Mouse (Mus musculus) neural tube, embryonic 12.5 days (tissue): Measurements from ENCODE around the gene Tmem117. TPM values are rescaled to one million over a fixed set of nuclear protein-coding genes. Genes with fewer than 3 reads are reported as not detected.
A peak's percentile ranks its signal among the peaks of the same experiment; 100 is the strongest.

Source experiments
- ATAC-seq: fragments of 200-750 bp; cut with Nextera tagmentation; 2 replicates; pipeline ENCODE4 v1.8.0; 2017; ENCODE audit warnings: low read depth, mild to moderate bottlenecking, moderate TSS enrichment, moderate library complexity; ENCODE audit not compliant: low FRiP score
- H3K27ac ChIP-seq: fragments of 300-500 bp; sonication (generic); 2 replicates; pipeline ENCODE4 v1.5.1; 2016
- H3K27me3 ChIP-seq: fragments of 300-500 bp; sonication (generic); replicated peaks from 2 replicates; pipeline ENCODE4 v1.6.1; 2016; ENCODE audit warnings: mild to moderate bottlenecking
- H3K36me3 ChIP-seq: fragments of 300-500 bp; sonication (generic); 2 replicates; pipeline ENCODE4 v1.6.1; 2016; ENCODE audit warnings: mild to moderate bottlenecking
- H3K4me1 ChIP-seq: fragments of 300-500 bp; sonication (generic); 2 replicates; pipeline ENCODE4 v1.6.1; 2016
- H3K4me2 ChIP-seq: fragments of 300-500 bp; sonication (generic); replicated peaks from 2 replicates; pipeline ENCODE4 v1.6.1; 2016; ENCODE audit warnings: mild to moderate bottlenecking
- H3K4me3 ChIP-seq: fragments of 300-500 bp; sonication (generic); 2 replicates; pipeline ENCODE4 v1.5.1; 2016
- H3K9ac ChIP-seq: fragments of 300-500 bp; sonication (generic); 2 replicates; pipeline ENCODE4 v1.6.1; 2016; ENCODE audit warnings: mild to moderate bottlenecking
- H3K9me3 ChIP-seq: fragments of 300-500 bp; sonication (generic); 2 replicates; pipeline ENCODE4 v1.6.1; 2016; ENCODE audit warnings: mild to moderate bottlenecking
- WGBS: fragments of 180-500 bp; shearing (Covaris S2); methylation state at CpG from one replicate; pipeline ENCODE4 v1.1.7; 2016; 5-methylcytosine and 5-hydroxymethylcytosine counted together
- polyA plus RNA-seq: library from polyadenylated mRNA; unstranded; fragments of >200 nt; fragmentation: Nextera tagmentation; extraction: Ambion mirVana; gene quantifications from 2 replicates; pipeline ENCODE4 v1.2.1, GENCODE M21; 2016

Tmem117 gene
- polyA plus RNA-seq, 1 experiment from 2014 or later, result 6.5 TPM

- Histone ChIP-seq H3K9me3 (no peaks in the 10 kb centered on the region), H3K4me2 (no peak overlapping the region), H3K27me3 (no peaks in the 10 kb centered on the region), H3K27ac (no peak overlapping the region), H3K36me3 (no peaks in the 10 kb centered on the region), H3K9ac (no peak overlapping the region), H3K4me3 (no peak overlapping the region), H3K4me1 (no peaks in the 10 kb centered on the region)
- WGBS, result 86% methylated on average over 7 of the region's 7 CpGs
- no peak for ATAC-seq
Measured at GRCm38 (mm10) chr15:94687176-94687575, 58.1 kb downstream of the Tmem117 start.

- no peaks in the 10 kb centered on the region for H3K9me3 ChIP-seq
- H3K36me3 ChIP-seq, result no peaks in the 10 kb centered on the region
- no peaks in the 10 kb centered on the region for H3K27me3 ChIP-seq
- H3K4me2 ChIP-seq, result no peak overlapping the region
- ATAC-seq, result no peak
- no peaks in the 10 kb centered on the region for H3K4me1 ChIP-seq
- no peak overlapping the region for H3K9ac ChIP-seq
- 76% methylated on average over 3 of the region's 3 CpGs for WGBS
- no peak overlapping the region for H3K4me3 ChIP-seq
- H3K27ac ChIP-seq, result no peak overlapping the region
Measured at GRCm38 (mm10) chr15:94687629-94688028, 58.6 kb downstream of the Tmem117 start.

DNA sequence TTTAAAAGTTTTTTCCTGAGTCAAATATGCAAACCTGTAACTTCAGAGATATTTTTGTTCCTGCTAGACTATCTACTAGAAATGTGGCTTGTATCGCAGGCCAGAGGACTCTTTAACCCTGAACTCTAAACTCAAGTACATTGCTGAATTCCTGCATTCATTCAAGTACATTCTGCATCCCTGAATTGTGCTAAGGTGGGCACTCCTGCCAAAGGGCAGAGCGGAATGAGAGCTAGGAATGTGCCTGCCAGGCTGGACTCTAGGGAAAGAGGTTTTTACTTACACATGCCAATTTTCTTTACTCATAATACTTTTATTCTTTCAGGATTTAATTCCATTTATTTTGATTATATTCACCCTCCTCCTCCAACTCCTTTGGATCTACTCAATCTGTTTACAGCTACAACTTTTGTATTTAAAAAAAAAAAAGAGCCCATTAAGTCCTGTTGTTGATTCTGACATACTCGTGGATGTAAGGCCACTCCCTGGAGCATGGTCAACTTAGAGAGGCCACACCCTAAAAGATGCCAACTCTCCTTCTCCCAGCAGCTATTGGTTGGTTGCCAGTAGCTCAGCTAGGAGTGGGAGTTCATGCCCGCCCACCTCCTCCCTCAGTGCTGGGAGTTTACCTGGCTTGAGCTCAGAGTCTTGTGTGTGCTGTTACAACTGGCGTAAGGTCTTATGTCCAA is 60.3 kb downstream of the Tmem117 start:
- no peaks in the 10 kb centered on the region for H3K4me1 ChIP-seq
- no peak overlapping the region for H3K4me2 ChIP-seq
- H3K36me3 ChIP-seq, result no peaks in the 10 kb centered on the region
- no peaks in the 10 kb centered on the region for H3K9me3 ChIP-seq
- ATAC-seq, result no peak
- no peak overlapping the region for H3K27ac ChIP-seq
- no peak overlapping the region for H3K4me3 ChIP-seq
- H3K9ac ChIP-seq, result no peak overlapping the region
- 81% methylated on average over 5 of the region's 5 CpGs for WGBS
- H3K27me3 ChIP-seq, result no peaks in the 10 kb centered on the region

- WGBS, result 76% methylated on average over 6 of the region's 6 CpGs
- no peak for ATAC-seq
- Histone ChIP-seq H3K27me3 (no peaks in the 10 kb centered on the region), H3K4me1 (no peaks in the 10 kb centered on the region), H3K9me3 (no peaks in the 10 kb centered on the region), H3K9ac (no peak overlapping the region), H3K4me3 (no peak overlapping the region), H3K4me2 (no peak overlapping the region), H3K36me3 (no peaks in the 10 kb centered on the region), H3K27ac (no peak overlapping the region)
Measured at GRCm38 (mm10) chr15:94689884-94690231, 60.8 kb downstream of the Tmem117 start.

DNA sequence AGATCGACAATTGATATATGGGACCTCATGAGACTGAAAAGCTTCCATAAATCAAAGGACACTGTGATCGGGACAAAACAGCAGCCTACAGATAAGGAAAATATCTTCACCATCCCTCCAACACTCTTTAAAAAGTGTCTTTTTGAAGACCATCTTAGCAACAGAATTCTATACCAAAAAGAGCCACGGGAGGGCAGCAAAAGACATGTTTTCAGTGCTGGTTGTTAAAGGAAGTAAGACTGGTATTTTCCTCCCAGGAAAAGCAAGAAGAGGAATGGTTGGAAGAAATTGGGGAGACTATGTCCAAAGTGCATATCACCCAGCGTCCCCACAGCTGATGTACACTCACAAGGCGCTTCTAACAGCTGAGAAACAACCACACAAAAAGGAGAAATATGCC is 93.7 kb downstream of the Tmem117 start:
- Histone ChIP-seq H3K27ac (no peak overlapping the region), H3K4me3 (no peak overlapping the region), H3K36me3 (no peaks in the 10 kb centered on the region), H3K4me2 (no peak overlapping the region), H3K4me1 (no peaks in the 10 kb centered on the region), H3K9ac (no peak overlapping the region), H3K27me3 (no peaks in the 10 kb centered on the region), H3K9me3 (no peaks in the 10 kb centered on the region)
- no peak for ATAC-seq
- WGBS, result 33% methylated on average over 5 of the region's 5 CpGs

DNA sequence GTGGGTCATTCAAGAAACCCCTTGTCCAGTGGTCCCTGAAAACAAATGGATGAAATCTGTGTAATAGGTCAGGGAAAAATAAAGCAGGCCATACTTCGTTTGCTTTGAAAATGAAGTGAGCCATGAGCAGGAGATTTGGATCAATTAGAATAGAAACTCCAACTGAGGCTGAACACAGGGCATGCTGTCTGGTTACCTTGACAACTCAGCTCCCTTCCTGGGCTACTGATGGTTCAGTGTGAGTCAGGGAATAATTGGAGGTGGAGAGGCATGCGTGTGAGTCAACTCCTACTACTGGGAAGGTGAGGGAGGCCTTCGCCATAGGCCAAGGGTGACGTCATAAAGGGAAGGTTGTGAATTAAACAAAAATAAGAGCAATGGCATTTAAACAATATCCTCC is 103.1 kb downstream of the Tmem117 start:
- H3K4me3 ChIP-seq, result no peak overlapping the region
- no peaks in the 10 kb centered on the region for H3K27me3 ChIP-seq
- H3K9ac ChIP-seq, result no peak overlapping the region
- no peak overlapping the region for H3K27ac ChIP-seq
- ATAC-seq, result no peak
- no peaks in the 10 kb centered on the region; the same call in 1 of the 2 replicates for H3K4me1 ChIP-seq
- 43% methylated on average over 4 of the region's 4 CpGs for WGBS
- no peaks in the 10 kb centered on the region for H3K9me3 ChIP-seq
- no peak overlapping the region for H3K4me2 ChIP-seq
- H3K36me3 ChIP-seq, result no peaks in the 10 kb centered on the region

GRCm38 (mm10) chr15:94769227-94769626 is 140.2 kb downstream of the Tmem117 start:
- no peak overlapping the region for H3K4me3 ChIP-seq
- H3K36me3 ChIP-seq, result no peaks in the 10 kb centered on the region
- H3K4me2 ChIP-seq, result no peak overlapping the region
- ATAC-seq, result peak; percentile 50; the same call in 1 of the 2 replicates
- WGBS, result 23% methylated on average over 4 of the region's 4 CpGs
- no peaks in the 10 kb centered on the region for H3K27me3 ChIP-seq
- H3K9me3 ChIP-seq, result 0 out of 2 replicates have a peak, but pooled peaks cover 5% of the 10 kb centered on the region
- peaks cover 3% of the 10 kb centered on the region; the same call in 1 of the 2 replicates for H3K4me1 ChIP-seq
- no peak overlapping the region for H3K9ac ChIP-seq
- no peak overlapping the region for H3K27ac ChIP-seq

- Histone ChIP-seq H3K27me3 (no peaks in the 10 kb centered on the region), H3K27ac (no peak overlapping the region), H3K36me3 (no peaks in the 10 kb centered on the region), H3K9me3 (0 out of 2 replicates have a peak, but pooled peaks cover 5% of the 10 kb centered on the region), H3K4me1 (peaks cover 3% of the 10 kb centered on the region; the same call in 1 of the 2 replicates), H3K4me3 (no peak overlapping the region), H3K9ac (no peak overlapping the region), H3K4me2 (no peak overlapping the region)
- WGBS, result 72% methylated on average over 7 of the region's 7 CpGs
- ATAC-seq, result no peak
Measured at GRCm38 (mm10) chr15:94770832-94771578, 142.0 kb downstream of the Tmem117 start.

- WGBS, result 83% methylated on average over 19 of the region's 19 CpGs
- Histone ChIP-seq H3K9ac (no peak overlapping the region), H3K9me3 (0 out of 2 replicates have a peak, but pooled peaks cover 5% of the 10 kb centered on the region), H3K27me3 (no peaks in the 10 kb centered on the region), H3K4me2 (no peak overlapping the region), H3K4me3 (no peak overlapping the region), H3K36me3 (no peaks in the 10 kb centered on the region), H3K27ac (no peak overlapping the region), H3K4me1 (peaks cover 9% of the 10 kb centered on the region; the same call in 1 of the 2 replicates)
- no peak for ATAC-seq
Measured at GRCm38 (mm10) chr15:94771691-94772090, 142.7 kb downstream of the Tmem117 start.

- ATAC-seq, result peak; percentile 48; the same call in 1 of the 2 replicates
- 31% methylated on average over 17 of the region's 17 CpGs for WGBS
- H3K27ac ChIP-seq, result no peak overlapping the region
- H3K4me1 ChIP-seq, result peaks cover 9% of the 10 kb centered on the region; the same call in 1 of the 2 replicates
- H3K9me3 ChIP-seq, result 0 out of 2 replicates have a peak, but pooled peaks cover 5% of the 10 kb centered on the region
- H3K9ac ChIP-seq, result no peak overlapping the region
- no peaks in the 10 kb centered on the region for H3K27me3 ChIP-seq
- H3K36me3 ChIP-seq, result no peaks in the 10 kb centered on the region
- peak overlapping the region; percentile 36 for H3K4me2 ChIP-seq
- H3K4me3 ChIP-seq, result no peak overlapping the region
Measured at GRCm38 (mm10) chr15:94776119-94777069, 147.4 kb downstream of the Tmem117 start.

- no peak overlapping the region for H3K4me2 ChIP-seq
- no peak overlapping the region for H3K9ac ChIP-seq
- ATAC-seq, result no peak
- H3K27ac ChIP-seq, result no peak overlapping the region
- H3K36me3 ChIP-seq, result no peaks in the 10 kb centered on the region
- 0 out of 2 replicates have a peak, but pooled peaks cover 4% of the 10 kb centered on the region for H3K4me1 ChIP-seq
- 73% methylated on average over 1 of the region's 1 CpGs for WGBS
- no peaks in the 10 kb centered on the region for H3K27me3 ChIP-seq
- no peak overlapping the region for H3K4me3 ChIP-seq
- H3K9me3 ChIP-seq, result no peaks in the 10 kb centered on the region
Measured at GRCm38 (mm10) chr15:94781556-94781955, 152.5 kb downstream of the Tmem117 start.

DNA sequence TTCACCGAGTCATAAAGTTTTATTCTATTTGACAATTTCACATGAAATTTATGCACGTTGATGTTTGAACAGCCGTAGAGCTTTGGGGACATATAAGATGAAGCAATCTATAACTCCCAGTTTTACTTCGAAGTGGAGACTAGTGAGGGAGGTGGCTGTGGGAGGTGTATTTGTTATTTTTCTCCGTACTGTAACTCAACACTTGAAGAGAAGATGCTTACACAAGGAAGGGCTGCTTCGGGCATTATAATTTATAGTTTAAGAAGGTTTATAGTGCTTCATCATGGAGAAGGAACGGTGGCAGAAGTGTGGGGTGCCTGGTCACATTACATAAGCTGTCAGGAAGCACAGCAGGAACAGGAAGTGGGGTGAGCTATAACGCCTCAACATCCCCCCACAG is 164.4 kb downstream of the Tmem117 start:
- no peaks in the 10 kb centered on the region for H3K9me3 ChIP-seq
- H3K27ac ChIP-seq, result no peak overlapping the region
- H3K27me3 ChIP-seq, result no peaks in the 10 kb centered on the region
- no peak for ATAC-seq
- H3K4me3 ChIP-seq, result no peak overlapping the region
- no peak overlapping the region for H3K9ac ChIP-seq
- H3K4me2 ChIP-seq, result no peak overlapping the region
- 79% methylated on average over 8 of the region's 8 CpGs for WGBS
- H3K4me1 ChIP-seq, result no peaks in the 10 kb centered on the region
- H3K36me3 ChIP-seq, result no peaks in the 10 kb centered on the region
